Mouse (Mus musculus): Measurements from ENCODE around the gene Sgpp2.

GRCm38 (mm10) chr1:78424848-78425247 is 114.7 kb downstream of the Sgpp2 start:
- TF ChIP-seq EP300 (IDR thresholded peaks at IDR 0.05; ENCODE audit: low read depth) (no peak), CTCF (IDR thresholded peaks at IDR 0.05; ENCODE audit: low read depth) (no peak)
